Mouse (Mus musculus) cerebellum, adult 9-11 months (tissue): Measurements from ENCODE around the gene Abca6.
A peak's percentile ranks its signal among the peaks of the same experiment; 100 is the strongest.

ENCODE experiments used
- DNase-seq: peaks from one replicate; pipeline ENCODE4 v3.0.0; 2022

Abca6 gene

GRCm38 (mm10) chr11:110195310-110195709 lies 56.3 kb downstream of the Abca6 start:
- DNase-seq = no peak

- DNase-seq = no peak
These were observed 80.4 kb downstream of the Abca6 start for GRCm38 (mm10) chr11:110171212-110171611.

GRCm38 (mm10) chr11:110167459-110168251 lies 83.9 kb downstream of the Abca6 start, which contains the start of gene Abca9:
Gene Abca9, minus strand, starts transcription at chr11:110168196.
- peak; percentile 33 for DNase-seq

- no peak for DNase-seq
These were observed 85.8 kb downstream of the Abca6 start for GRCm38 (mm10) chr11:110165822-110166221.

- no peak for DNase-seq
These were observed 86.2 kb downstream of the Abca6 start for GRCm38 (mm10) chr11:110165409-110165808.

- DNase-seq = no peak
These were observed 94.5 kb downstream of the Abca6 start for GRCm38 (mm10) chr11:110157059-110157458.

GRCm38 (mm10) chr11:110155985-110156384 lies 95.6 kb downstream of the Abca6 start:
- DNase-seq = no peak

GRCm38 (mm10) chr11:110147640-110148039 lies 103.9 kb downstream of the Abca6 start:
- no peak for DNase-seq

- DNase-seq = peak; percentile 13
These were observed 106.2 kb downstream of the Abca6 start for GRCm38 (mm10) chr11:110145421-110145820.

- no peak for DNase-seq
These were observed 120.8 kb downstream of the Abca6 start for GRCm38 (mm10) chr11:110130760-110131159.
